Mouse (Mus musculus) CH12.LX (cell line): Measurements from ENCODE around the gene Dct. TPM values are rescaled to one million over a fixed set of nuclear protein-coding genes. Genes with fewer than 3 reads are reported as not detected.

ENCODE experiments used
- DNase-seq: peaks from one replicate; pipeline ENCODE4 v3.0.0-alpha.2; 2013; ENCODE audit errors: extremely low read depth
- H3K27ac ChIP-seq: 2 replicates; pipeline ENCODE4 v1.5.1; 2012; ENCODE audit warnings: low read depth, mild to moderate bottlenecking, control low read depth, moderate library complexity; ENCODE audit not compliant: insufficient read depth
- H3K27me3 ChIP-seq: replicated peaks from 2 replicates; pipeline ENCODE3; 2012; ENCODE audit warnings: inconsistent platforms
- H3K36me3 ChIP-seq, 2 experiments: replicated peaks in 1 of 2; 2 replicates each; pipeline versions ENCODE3 to v1.6.1; 2012; ENCODE audit warnings: inconsistent platforms in 1 of 2, low read length in 1 of 2, mild to moderate bottlenecking in 1 of 2, mixed read lengths in 1 of 2, moderate library complexity in 1 of 2; ENCODE audit not compliant: control insufficient read depth in 1 of 2, insufficient read depth in 1 of 2
- H3K4me1 ChIP-seq, 2 experiments: 2 replicates each; pipeline ENCODE4 v1.6.1; 2012; ENCODE audit warnings: inconsistent platforms in 1 of 2, moderate library complexity in 1 of 2; ENCODE audit not compliant: insufficient read depth in 2 of 2, control insufficient read depth in 1 of 2
- H3K4me2 ChIP-seq: 2 replicates; pipeline ENCODE4 v1.6.1; 2012; ENCODE audit warnings: low read depth, mild to moderate bottlenecking, control low read depth; ENCODE audit not compliant: poor library complexity, insufficient read depth, severe bottlenecking
- H3K4me3 ChIP-seq, 3 experiments: fragments of 150-350 bp in 1 of 3; sonication (generic) in 1 of 3; replicated peaks in 1 of 3; 2 replicates each; pipeline versions ENCODE3 to v1.5.1; 2011 to 2012; ENCODE audit warnings: low read depth in 2 of 3, low read length in 2 of 3, mild to moderate bottlenecking in 2 of 3, moderate library complexity in 2 of 3, control low read depth in 1 of 3, improper control_type of control experiment in 1 of 3, inconsistent platforms in 1 of 3, mixed read lengths in 1 of 3; ENCODE audit not compliant: poor library complexity in 1 of 3
- H3K79me2 ChIP-seq: replicated peaks from 2 replicates; pipeline ENCODE4 v1.6.1; 2012; ENCODE audit warnings: mild to moderate bottlenecking, moderate library complexity; ENCODE audit not compliant: control insufficient read depth, poor library complexity, insufficient read depth, severe bottlenecking; ENCODE audit errors: extremely low read depth
- H3K9ac ChIP-seq: 2 replicates; pipeline ENCODE4 v1.6.1; 2012; ENCODE audit warnings: low read depth, mild to moderate bottlenecking, control low read depth, moderate library complexity; ENCODE audit not compliant: insufficient read depth
- H3K9me3 ChIP-seq: replicated peaks from 2 replicates; pipeline ENCODE3; 2012; ENCODE audit warnings: low read length, inconsistent platforms, mixed read lengths
- CHD2 ChIP-seq: IDR thresholded peaks from 2 replicates; pipeline ENCODE4 v1.6.1; 2011; ENCODE audit warnings: low read length, improper control_type of control experiment
- E2F4 ChIP-seq: IDR thresholded peaks from 2 replicates; pipeline ENCODE4 v1.6.1; 2011; ENCODE audit warnings: low read depth, low read length, improper control_type of control experiment; ENCODE audit not compliant: insufficient replicate concordance
- GABPA ChIP-seq: IDR thresholded peaks from 2 replicates; pipeline ENCODE4 v1.6.1; 2012; ENCODE audit warnings: low read depth, low read length, improper control_type of control experiment, inconsistent platforms; ENCODE audit not compliant: insufficient replicate concordance
- IRF4 ChIP-seq: IDR thresholded peaks from 2 replicates; pipeline ENCODE4 v1.6.1; 2014; ENCODE audit warnings: low read depth, mild to moderate bottlenecking, inconsistent platforms, low read length, improper control_type of control experiment
- JUN ChIP-seq: IDR thresholded peaks from 2 replicates; pipeline ENCODE4 v1.6.1; 2011; ENCODE audit warnings: low read depth, mild to moderate bottlenecking, low read length, improper control_type of control experiment, moderate library complexity; ENCODE audit not compliant: insufficient read depth
- JUND ChIP-seq: conservative IDR thresholded peaks from 2 replicates; pipeline ENCODE4 v1.6.1; 2011; ENCODE audit warnings: low read depth, low read length, improper control_type of control experiment
- MAX ChIP-seq: IDR thresholded peaks from 2 replicates; pipeline ENCODE4 v1.6.1; 2011; ENCODE audit warnings: low read length, improper control_type of control experiment
- MEF2A ChIP-seq: IDR thresholded peaks from 2 replicates; pipeline ENCODE4 v1.6.1; 2014; ENCODE audit warnings: low read depth, mild to moderate bottlenecking, inconsistent platforms, low read length, improper control_type of control experiment, borderline replicate concordance
- NELFE ChIP-seq: IDR thresholded peaks from 2 replicates; pipeline ENCODE4 v1.6.1; 2011; ENCODE audit warnings: low read depth, low read length, improper control_type of control experiment
- NRF1 ChIP-seq: IDR thresholded peaks from 2 replicates; pipeline ENCODE4 v1.6.1; 2014; ENCODE audit warnings: low read depth, mild to moderate bottlenecking, inconsistent platforms, low read length, improper control_type of control experiment, moderate library complexity
- PAX5 ChIP-seq: IDR thresholded peaks from 2 replicates; pipeline ENCODE4 v1.6.1; 2012; ENCODE audit warnings: low read length, inconsistent platforms, mixed read lengths
- POLR2A ChIP-seq: IDR thresholded peaks from 2 replicates; pipeline ENCODE4 v1.6.1; 2011; ENCODE audit warnings: low read depth, mild to moderate bottlenecking, improper control_type of control experiment, low read length
- POLR2AphosphoS2 ChIP-seq: IDR thresholded peaks from 2 replicates; pipeline ENCODE4 v1.6.1; 2011; ENCODE audit warnings: low read depth, low read length, improper control_type of control experiment
- RAD21 ChIP-seq: IDR thresholded peaks from 2 replicates; pipeline ENCODE4 v1.6.1; 2011; ENCODE audit warnings: low read depth, mild to moderate bottlenecking, low read length, improper control_type of control experiment, moderate library complexity
- RCOR1 ChIP-seq: conservative IDR thresholded peaks from 2 replicates; pipeline ENCODE4 v1.6.1; 2012; ENCODE audit warnings: low read depth, mild to moderate bottlenecking, inconsistent platforms, low read length, improper control_type of control experiment
- SIN3A ChIP-seq: IDR thresholded peaks from 2 replicates; pipeline ENCODE4 v1.6.1; 2012; ENCODE audit warnings: low read length, improper control_type of control experiment, inconsistent platforms
- TBP ChIP-seq: conservative IDR thresholded peaks from 2 replicates; pipeline ENCODE4 v1.6.1; 2011; ENCODE audit warnings: low read depth, low read length, improper control_type of control experiment
- UBTF ChIP-seq: IDR thresholded peaks from 2 replicates; pipeline ENCODE4 v1.6.1; 2012; ENCODE audit warnings: low read depth, mild to moderate bottlenecking, inconsistent platforms, low read length, improper control_type of control experiment, moderate library complexity
- USF1 ChIP-seq: IDR thresholded peaks from 2 replicates; pipeline ENCODE4 v1.6.1; 2014; ENCODE audit warnings: low read depth, mild to moderate bottlenecking, inconsistent platforms, low read length, improper control_type of control experiment
- USF2 ChIP-seq: conservative IDR thresholded peaks from 2 replicates; pipeline ENCODE4 v1.6.1; 2011; ENCODE audit warnings: low read depth, low read length, improper control_type of control experiment
- ZC3H11A ChIP-seq: IDR thresholded peaks from 2 replicates; pipeline ENCODE4 v1.6.1; 2012; ENCODE audit warnings: low read depth, mild to moderate bottlenecking, inconsistent platforms, low read length, improper control_type of control experiment
- ZKSCAN1 ChIP-seq: IDR thresholded peaks from 2 replicates; pipeline ENCODE4 v1.6.1; 2012; ENCODE audit warnings: low read depth, inconsistent platforms, low read length, improper control_type of control experiment, borderline replicate concordance
- ZMIZ1 ChIP-seq: IDR thresholded peaks from 2 replicates; pipeline ENCODE4 v1.6.1; 2012; ENCODE audit warnings: low read depth, mild to moderate bottlenecking, inconsistent platforms, low read length, improper control_type of control experiment
- ZNF384 ChIP-seq: IDR thresholded peaks from 2 replicates; pipeline ENCODE4 v1.6.1; 2012; ENCODE audit warnings: low read depth, low read length, improper control_type of control experiment, inconsistent platforms
- dilution Hi-C: fragments of 300-500 bp; cut with MboI; formaldehyde crosslinking; loops from 2 replicates; pipeline ENCODE4 v1.14.3; 2020; ENCODE audit warnings: low sequenced_read_pairs; ENCODE audit not compliant: extremely low pct_unique_long_range_greater_than_20kb, extremely low pct_ligation_motif_present
- in situ Hi-C: fragments of 300-500 bp; cut with MboI; formaldehyde crosslinking; loops from 3 replicates; pipeline ENCODE4 v1.14.3; 2019; ENCODE audit warnings: low sequenced_read_pairs, low pct_ligation_motif_present, low pct_unique_long_range_greater_than_20kb, mixed read lengths
- polyA plus RNA-seq: library from polyadenylated mRNA; unstranded; fragments of >175 nt; gene quantifications from 2 replicates; pipeline ENCODE4 v1.2.1, GENCODE M21; 2012; ENCODE audit warnings: low read depth; ENCODE audit not compliant: insufficient read length
- total RNA-seq, 2 experiments: library from RNA; depleted of rRNA; stranded (reverse); fragments of 300-350 nt in 1 of 2; fragments of >200 nt in 1 of 2; gene quantifications; 2 replicates each; pipeline ENCODE4 v1.2.3; 2012 to 2014

Gene Dct
- total and polyA plus RNA-seq, 3 experiments, result 0.34 TPM; not detected in 2

DNA sequence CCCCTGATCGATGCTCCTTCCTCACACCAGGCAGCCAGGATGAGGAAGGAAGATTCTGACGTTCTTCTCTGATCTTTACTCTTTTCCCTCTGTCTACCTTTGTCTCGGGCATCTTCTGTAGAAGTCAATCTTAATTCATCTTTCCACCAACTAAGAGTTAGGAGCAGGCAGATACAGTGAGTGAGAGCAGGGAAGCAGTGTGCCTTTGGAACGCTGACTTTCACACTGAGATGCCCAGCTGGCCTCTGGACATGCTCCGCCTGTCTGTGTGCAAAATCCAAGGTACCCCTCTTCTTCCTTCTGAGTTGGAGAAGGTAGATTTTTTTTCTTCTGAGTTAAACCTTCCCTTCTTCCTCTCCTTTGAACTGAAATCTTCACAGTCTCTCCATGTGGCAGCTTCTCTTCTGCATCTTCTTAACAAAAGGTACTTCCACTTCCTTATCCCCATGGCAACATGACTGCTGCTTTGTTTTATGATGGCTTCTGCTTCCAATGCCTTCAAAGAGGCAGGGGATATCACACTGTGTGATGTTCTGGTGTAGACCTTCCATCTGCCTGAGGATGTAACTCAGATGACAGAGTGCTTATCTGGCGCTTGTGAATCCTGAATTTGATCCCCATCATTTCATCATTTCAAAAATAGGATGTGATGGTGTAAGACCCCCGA is 9.9 kb upstream of the Dct start:
- H3K36me3 ChIP-seq, result no peaks in the 10 kb centered on the region
- DNase-seq, result peak; percentile 21
- no peak overlapping the region for H3K9ac ChIP-seq
- dilution Hi-C loops (no loop called here), in situ Hi-C loops (no loop called here)
- H3K4me2 ChIP-seq, result no peak overlapping the region
- no peaks in the 10 kb centered on the region for H3K79me2 ChIP-seq
- H3K27me3 ChIP-seq, result peaks cover 1% of the 10 kb centered on the region
- H3K27ac ChIP-seq, result no peak overlapping the region
- TF ChIP-seq PAX5, result no peak
- TF ChIP-seq IRF4, result no peak
- TF ChIP-seq POLR2AphosphoS2, result no peak
- TF ChIP-seq USF1, result no peak
- TF ChIP-seq MEF2A, result no peak
- no peak for TF ChIP-seq NRF1
- no peak for TF ChIP-seq ZC3H11A
- TF ChIP-seq JUND, result no peak
- no peak for TF ChIP-seq USF2
- TF ChIP-seq JUN, result no peak
- TF ChIP-seq NELFE, result no peak
- no peak for TF ChIP-seq ZKSCAN1
- no peak for TF ChIP-seq TBP
- no peak for TF ChIP-seq CHD2
- no peak overlapping the region for H3K4me3 ChIP-seq
- no peaks in the 10 kb centered on the region for H3K9me3 ChIP-seq
- H3K4me1 ChIP-seq, result peaks cover 0 to 9% of the 10 kb centered on the region in 2 experiments; a peak in 2 of 4 replicates

- Histone ChIP-seq H3K79me2 (no peaks in the 10 kb centered on the region), H3K36me3 (no peaks in the 10 kb centered on the region), H3K4me1 (peaks cover 0 to 9% of the 10 kb centered on the region in 2 experiments; a peak in 2 of 4 replicates), H3K4me3 (no peak overlapping the region), H3K9ac (no peak overlapping the region), H3K27me3 (peaks cover 21% of the 10 kb centered on the region), H3K27ac (no peak overlapping the region), H3K9me3 (no peaks in the 10 kb centered on the region), H3K4me2 (no peak overlapping the region)
- TF ChIP-seq IRF4 (no peak), UBTF (no peak), RAD21 (no peak), RCOR1 (no peak), GABPA (no peak), MAX (no peak), POLR2A (no peak), E2F4 (no peak), SIN3A (no peak), ZNF384 (no peak), USF2 (no peak), ZMIZ1 (no peak)
- no peak for DNase-seq
- in situ Hi-C loops (no loop called here), dilution Hi-C loops (no loop called here)
Measured at GRCm38 (mm10) chr14:118058581-118058886, 6.5 kb upstream of the Dct start.
